Mouse (Mus musculus): ENCODE measurements around the gene Arhgap4. TPM values are rescaled to one million over a fixed set of nuclear protein-coding genes. Genes with fewer than 3 reads are reported as not detected.

Arhgap4 gene
- polyA plus RNA-seq, 1 experiment: 0.24 TPM

DNA sequence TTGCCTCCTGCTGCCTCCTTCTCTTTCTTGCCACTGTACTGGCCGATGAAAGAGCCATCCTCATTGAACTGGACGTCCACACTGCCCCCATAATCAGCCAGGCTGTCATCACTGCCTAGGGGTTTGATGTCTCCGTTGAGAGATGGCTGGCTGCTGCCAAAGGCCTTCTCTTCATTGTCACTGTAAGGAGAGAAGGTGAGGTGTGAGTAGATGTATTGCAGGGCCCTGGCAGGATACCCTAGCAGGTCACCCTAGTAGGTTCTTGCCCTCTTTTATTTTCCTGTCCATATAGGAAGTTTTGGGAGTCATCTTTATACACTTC lies 66.6 kb downstream of the Arhgap4 start:
- Histone ChIP-seq H3K79me2 (ENCODE audit: control insufficient read depth, insufficient read depth) (no peaks in the 10 kb centered on the region), H3K27me3 (ENCODE audit: control insufficient read depth, insufficient read depth, insufficient read length) (peaks cover 7% of the 10 kb centered on the region), H3ac (ENCODE audit: control insufficient read depth, insufficient read length) (no peak overlapping the region), H3K4me2 (ENCODE audit: low read depth) (no peak overlapping the region), H3K36me3 (ENCODE audit: control insufficient read depth, insufficient read depth) (no peaks in the 10 kb centered on the region), H3K4me3 (no peak overlapping the region)
- no peak for TF ChIP-seq POLR2A (IDR thresholded peaks at IDR 0.05; ENCODE audit: insufficient read length, low read depth)
- TF ChIP-seq REST (IDR thresholded peaks at IDR 0.05; ENCODE audit: insufficient read depth, insufficient read length): no peak
- TF ChIP-seq USF1 (IDR thresholded peaks at IDR 0.05; ENCODE audit: low read depth): no peak
- no peak for TF ChIP-seq MYOG (IDR thresholded peaks at IDR 0.05; ENCODE audit: control insufficient read depth in 1 of 3, insufficient read depth in 1 of 3, insufficient read length in 2 of 3, low read depth in 2 of 3)
- no peak for TF ChIP-seq POLR2AphosphoS2 (IDR thresholded peaks at IDR 0.05; ENCODE audit: insufficient read length, low read depth)
- TF ChIP-seq CEBPB (IDR thresholded peaks at IDR 0.05; ENCODE audit: insufficient read depth, poor library complexity, severe bottlenecking): no peak
- no peak for TF ChIP-seq MAX (IDR thresholded peaks at IDR 0.05; ENCODE audit: low read depth)
- TF ChIP-seq MYOD1 (IDR thresholded peaks at IDR 0.05; ENCODE audit: control insufficient read depth in 1 of 3, insufficient read length in 2 of 3, low read depth in 2 of 3): no peak
- no peak for TF ChIP-seq TCF3 (IDR thresholded peaks at IDR 0.05; ENCODE audit: insufficient read length, low read depth)

GRCm38 (mm10) chrX:73854326-73855086 lies 67.2 kb downstream of the Arhgap4 start:
- Histone ChIP-seq H3K4me3 (no peak overlapping the region), H3K79me2 (ENCODE audit: control insufficient read depth, insufficient read depth) (no peaks in the 10 kb centered on the region), H3ac (ENCODE audit: control insufficient read depth, insufficient read length) (no peak overlapping the region), H3K4me2 (ENCODE audit: low read depth) (no peak overlapping the region), H3K36me3 (ENCODE audit: control insufficient read depth, insufficient read depth) (no peaks in the 10 kb centered on the region), H3K27me3 (ENCODE audit: control insufficient read depth, insufficient read depth, insufficient read length) (peaks cover 7% of the 10 kb centered on the region)
- TF ChIP-seq SRF (IDR thresholded peaks at IDR 0.05; ENCODE audit: control insufficient read depth, insufficient read length, low read depth) (no peak), TCF3 (IDR thresholded peaks at IDR 0.05; ENCODE audit: insufficient read length, low read depth) (no peak), TCF12 (IDR thresholded peaks at IDR 0.05; ENCODE audit: insufficient read depth, poor library complexity, severe bottlenecking) (no peak), MYOD1 (IDR thresholded peaks at IDR 0.05; ENCODE audit: control insufficient read depth in 1 of 3, insufficient read length in 2 of 3, low read depth in 2 of 3) (no peak), USF1 (IDR thresholded peaks at IDR 0.05; ENCODE audit: low read depth) (no peak), REST (IDR thresholded peaks at IDR 0.05; ENCODE audit: insufficient read depth, insufficient read length) (no peak), CEBPB (IDR thresholded peaks at IDR 0.05; ENCODE audit: insufficient read depth, poor library complexity, severe bottlenecking) (no peak), MAX (IDR thresholded peaks at IDR 0.05; ENCODE audit: low read depth) (no peak), MYOG (IDR thresholded peaks at IDR 0.05; ENCODE audit: control insufficient read depth in 1 of 3, insufficient read depth in 1 of 3, insufficient read length in 2 of 3, low read depth in 2 of 3) (no peak), POLR2AphosphoS2 (IDR thresholded peaks at IDR 0.05; ENCODE audit: insufficient read length, low read depth) (no peak), E2F4 (IDR thresholded peaks at IDR 0.05; ENCODE audit: insufficient read depth) (no peak), POLR2A (IDR thresholded peaks at IDR 0.05; ENCODE audit: insufficient read length, low read depth) (no peak)

Other genes with a start within 250 kb of the Arhgap4 start
- 56.3 TPM for gene Slc6a8, start 248.7 kb downstream of the Arhgap4 start, polyA plus RNA-seq (2012; fragmentation: generic; extraction: Trizol)
- 255 TPM for gene Bcap31, start 205.7 kb downstream of the Arhgap4 start, polyA plus RNA-seq (2012; fragmentation: generic; extraction: Trizol)
- 14.9 TPM for gene Abcd1, start 205.3 kb downstream of the Arhgap4 start, polyA plus RNA-seq (2012; fragmentation: generic; extraction: Trizol)
- gene Plxnb3, start 164.8 kb downstream of the Arhgap4 start, polyA plus RNA-seq (2012; fragmentation: generic; extraction: Trizol): 0.66 TPM
- gene Srpk3, start 147.5 kb downstream of the Arhgap4 start, polyA plus RNA-seq (2012; fragmentation: generic; extraction: Trizol): 16.9 TPM
- gene Idh3g, start 135.0 kb downstream of the Arhgap4 start, polyA plus RNA-seq (2012; fragmentation: generic; extraction: Trizol): 238 TPM
- 224 TPM for gene Ssr4, start 134.8 kb downstream of the Arhgap4 start, polyA plus RNA-seq (2012; fragmentation: generic; extraction: Trizol)
- 0.25 TPM for gene Pdzd4, start 96.9 kb downstream of the Arhgap4 start, polyA plus RNA-seq (2012; fragmentation: generic; extraction: Trizol)
- not detected for gene Avpr2, start 29.8 kb downstream of the Arhgap4 start, polyA plus RNA-seq (2012; fragmentation: generic; extraction: Trizol)
- 0.65 TPM for gene L1cam, start 25.8 kb downstream of the Arhgap4 start, polyA plus RNA-seq (2012; fragmentation: generic; extraction: Trizol)
- gene Naa10, start 74 bp upstream of the Arhgap4 start, polyA plus RNA-seq (2012; fragmentation: generic; extraction: Trizol): 83.1 TPM
- 103 TPM for gene Renbp, start 9.0 kb upstream of the Arhgap4 start, polyA plus RNA-seq (2012; fragmentation: generic; extraction: Trizol)
- 38.1 TPM for gene Hcfc1, start 44.5 kb upstream of the Arhgap4 start, polyA plus RNA-seq (2012; fragmentation: generic; extraction: Trizol)
- 28.6 TPM for gene Irak1, start 102.0 kb upstream of the Arhgap4 start, polyA plus RNA-seq (2012; fragmentation: generic; extraction: Trizol)
- gene Opn1mw, start 205.6 kb upstream of the Arhgap4 start, polyA plus RNA-seq (2012; fragmentation: generic; extraction: Trizol): not detected
- gene Mecp2, start 213.5 kb upstream of the Arhgap4 start, polyA plus RNA-seq (2012; fragmentation: generic; extraction: Trizol): 9.2 TPM
- gene Tex28, start 246.0 kb upstream of the Arhgap4 start, polyA plus RNA-seq (2012; fragmentation: generic; extraction: Trizol): not detected